Mouse (Mus musculus) stomach, embryonic 14.5 days (tissue): ENCODE data around the gene Camp. TPM values are rescaled to one million over a fixed set of nuclear protein-coding genes. Genes with fewer than 3 reads are reported as not detected.

Source experiments
- ATAC-seq: fragments of 200-750 bp; cut with Nextera tagmentation; 2 replicates; pipeline ENCODE4 v1.8.0; 2017; ENCODE audit warnings: low read depth, moderate TSS enrichment; ENCODE audit not compliant: insufficient number of reproducible peaks, insufficient read depth, low FRiP score
- H3K27ac ChIP-seq: fragments of 300-500 bp; sonication (generic); 2 replicates; pipeline ENCODE4 v1.5.1; 2014; ENCODE audit warnings: mild to moderate bottlenecking, low read length, moderate library complexity, mixed read lengths
- H3K27me3 ChIP-seq: fragments of 300-500 bp; sonication (generic); 2 replicates; pipeline ENCODE4 v1.6.1; 2014; ENCODE audit warnings: low read length, control low read depth, mixed read lengths; ENCODE audit not compliant: control insufficient read depth, insufficient read depth
- H3K36me3 ChIP-seq: fragments of 300-500 bp; sonication (generic); 2 replicates; pipeline ENCODE4 v1.6.1; 2014; ENCODE audit warnings: mild to moderate bottlenecking, control low read depth, low read length, moderate library complexity, mixed read lengths; ENCODE audit not compliant: control insufficient read depth, insufficient read depth
- H3K4me1 ChIP-seq: fragments of 300-500 bp; sonication (generic); 2 replicates; pipeline ENCODE4 v1.6.1; 2014; ENCODE audit warnings: low read length, control low read depth, mixed read lengths; ENCODE audit not compliant: control insufficient read depth, insufficient read depth
- H3K4me2 ChIP-seq: fragments of 300-500 bp; sonication (generic); replicated peaks from 2 replicates; pipeline ENCODE4 v1.6.1; 2014; ENCODE audit warnings: low read depth, low read length, control low read depth
- H3K4me3 ChIP-seq: fragments of 300-500 bp; sonication (generic); 2 replicates; pipeline ENCODE4 v1.5.1; 2014; ENCODE audit warnings: low read depth, low read length, control low read depth
- H3K9ac ChIP-seq: fragments of 300-500 bp; sonication (generic); replicated peaks from 2 replicates; pipeline ENCODE4 v1.6.1; 2014; ENCODE audit warnings: low read depth, mild to moderate bottlenecking, control low read depth, low read length, moderate library complexity, mixed read lengths
- H3K9me3 ChIP-seq: fragments of 300-500 bp; sonication (generic); 2 replicates; pipeline ENCODE4 v1.6.1; 2016; ENCODE audit warnings: low read depth, low read length, control low read depth; ENCODE audit not compliant: control insufficient read depth
- WGBS: fragments of 180-500 bp; shearing (Covaris S2); extraction: QIAGEN DNeasy Blood & Tissue Kit; methylation state at CpG from one replicate; pipeline ENCODE4 v1.1.7; 2014; 5-methylcytosine and 5-hydroxymethylcytosine counted together
- polyA plus RNA-seq: library from polyadenylated mRNA; unstranded; fragments of >200 nt; fragmentation: Nextera tagmentation; extraction: Ambion mirVana; gene quantifications from 2 replicates; pipeline ENCODE4 v1.2.1, GENCODE M21; 2014

Camp gene
- polyA plus RNA-seq = 7.5 and 7.8 TPM in 2 replicates

DNA sequence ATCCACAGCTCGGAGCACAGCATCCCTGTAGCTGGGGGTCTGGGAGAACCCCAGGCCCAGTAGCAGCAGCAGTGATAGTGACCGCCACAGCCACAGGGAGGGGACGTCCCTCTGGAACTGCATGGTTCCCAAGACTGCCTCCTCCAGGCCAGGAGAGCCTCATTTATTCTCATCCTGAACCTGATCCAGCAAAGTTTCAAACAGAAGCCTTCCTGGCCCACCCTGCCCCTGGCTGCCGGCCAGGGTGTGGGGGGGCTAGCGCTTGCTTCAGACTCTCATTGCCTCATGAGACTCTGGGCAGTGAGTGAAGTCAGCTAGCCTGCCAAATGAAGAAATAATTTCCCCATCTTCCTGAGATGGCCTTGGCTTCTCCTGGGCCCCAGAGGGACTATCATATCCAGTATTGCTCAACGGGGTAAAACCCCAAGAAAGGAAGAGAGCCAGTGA, at the start of gene Camp:
Gene Camp, minus strand, starts transcription at position 306 of the 447 bp plus-strand sequence.
- H3K36me3 ChIP-seq = no peaks in the 10 kb centered on the region
- no peak within 1 kb of the TSS for H3K4me3 ChIP-seq
- H3K4me1 ChIP-seq = no peaks in the 10 kb centered on the region
- no peaks in the 10 kb centered on the region for H3K27me3 ChIP-seq
- H3K9me3 ChIP-seq = no peaks in the 10 kb centered on the region
- WGBS = 59% methylated on average over 6 of the region's 6 CpGs
- H3K9ac ChIP-seq = no peak within 1 kb of the TSS
- no peak within 1 kb of the TSS for H3K4me2 ChIP-seq
- ATAC-seq = no peak
- H3K27ac ChIP-seq = no peak within 1 kb of the TSS

DNA sequence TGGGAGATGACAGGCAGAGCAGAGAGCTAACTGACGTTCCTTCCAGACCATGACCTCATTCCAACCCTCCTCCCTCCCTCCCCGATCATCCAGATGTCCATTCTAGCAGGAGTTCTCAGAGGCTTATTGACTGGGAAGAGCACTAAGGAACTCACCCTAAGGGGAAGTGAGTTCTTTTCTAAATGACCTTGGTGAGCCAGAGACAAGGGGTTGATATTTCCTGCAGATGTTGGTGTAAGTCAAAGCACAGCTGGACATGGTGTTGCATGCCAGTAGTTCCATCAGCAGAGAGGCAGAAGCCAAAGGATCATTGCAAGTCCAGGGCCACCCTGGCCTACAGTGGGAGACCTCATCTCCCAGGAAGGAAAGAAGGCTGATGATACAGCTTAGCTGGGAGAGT, 48.6 kb upstream of the Camp start:
- Histone ChIP-seq H3K4me3 (no peak overlapping the region), H3K9ac (no peak overlapping the region), H3K4me1 (peaks cover 3% of the 10 kb centered on the region; the same call in 1 of the 2 replicates), H3K4me2 (no peak overlapping the region), H3K27ac (no peak overlapping the region), H3K27me3 (no peaks in the 10 kb centered on the region), H3K9me3 (no peaks in the 10 kb centered on the region), H3K36me3 (peaks cover 21% of the 10 kb centered on the region)
- 45% methylated on average over 2 of the region's 2 CpGs for WGBS
- ATAC-seq = no peak

DNA sequence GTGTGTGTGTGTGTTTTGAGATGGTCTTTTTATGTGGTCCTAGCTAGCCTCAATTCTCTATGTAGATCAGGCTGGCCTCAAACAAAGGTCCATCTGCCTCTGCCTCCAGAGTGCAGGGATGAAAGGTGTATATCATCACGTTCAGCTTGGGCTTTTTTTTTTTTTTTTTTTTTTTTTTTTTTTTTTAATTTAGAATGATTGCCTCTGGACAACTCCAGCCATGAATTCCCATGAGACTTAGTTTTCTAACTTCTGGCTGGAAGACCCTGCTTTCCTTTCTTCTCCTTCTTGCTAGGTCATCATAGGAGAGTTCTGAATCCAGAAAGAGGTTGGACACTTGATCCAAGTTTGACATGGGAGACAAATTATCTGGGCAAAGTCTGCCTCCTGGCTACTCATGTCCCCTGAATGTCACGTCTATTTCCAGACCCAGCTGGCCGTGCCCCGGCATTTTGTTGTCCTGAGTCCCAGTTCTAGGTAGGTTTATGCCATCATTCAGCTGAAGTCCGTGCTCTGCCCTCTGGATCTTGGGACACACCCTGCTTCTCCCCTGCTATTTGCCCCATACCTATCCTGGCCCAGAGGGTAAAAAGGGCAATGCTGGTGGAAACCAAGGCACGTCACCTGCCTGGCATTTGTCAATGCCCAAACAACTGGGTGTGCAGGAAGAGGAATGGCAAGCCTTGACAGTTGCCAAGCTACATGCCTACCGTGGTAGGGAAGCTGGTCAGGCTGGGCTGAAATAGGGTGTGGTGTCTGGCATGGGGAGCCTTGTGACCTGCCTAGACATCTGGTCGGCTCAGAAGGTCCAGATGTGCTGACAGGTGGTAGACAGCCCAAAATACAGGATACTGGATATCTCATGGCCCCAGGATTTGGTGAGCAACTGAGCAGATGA, 47.1 kb upstream of the Camp start:
- no peak overlapping the region for H3K4me3 ChIP-seq
- no peak for ATAC-seq
- H3K36me3 ChIP-seq = peaks cover 36% of the 10 kb centered on the region
- peaks cover 3% of the 10 kb centered on the region; the same call in 1 of the 2 replicates for H3K4me1 ChIP-seq
- no peak overlapping the region for H3K9ac ChIP-seq
- H3K9me3 ChIP-seq = no peaks in the 10 kb centered on the region
- H3K27ac ChIP-seq = no peak overlapping the region
- WGBS = 75% methylated on average over 8 of the region's 8 CpGs
- no peak overlapping the region for H3K4me2 ChIP-seq
- no peaks in the 10 kb centered on the region for H3K27me3 ChIP-seq

DNA sequence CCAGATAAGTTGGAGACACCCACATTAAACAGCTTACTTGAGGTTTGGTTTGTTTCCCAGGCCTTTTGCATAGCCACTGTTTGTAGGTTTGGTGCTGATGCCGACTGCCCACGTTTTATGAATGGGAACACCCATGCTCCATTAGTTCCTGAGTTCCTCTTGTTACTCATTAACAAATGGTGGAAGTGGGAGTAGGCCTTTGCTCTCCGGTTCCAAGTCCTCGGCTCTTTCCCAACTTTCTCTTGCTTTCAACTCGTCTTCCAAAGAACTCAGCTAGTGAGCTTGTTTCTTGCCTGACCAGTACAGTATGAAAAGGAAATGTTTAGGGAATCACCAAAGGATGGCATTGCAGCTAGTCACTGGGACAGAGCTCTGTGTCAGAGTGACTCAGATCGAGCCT, 46.2 kb upstream of the Camp start:
- Histone ChIP-seq H3K4me2 (no peak overlapping the region), H3K9ac (no peak overlapping the region), H3K36me3 (peaks cover 45% of the 10 kb centered on the region), H3K27ac (no peak overlapping the region), H3K9me3 (no peaks in the 10 kb centered on the region), H3K4me3 (no peak overlapping the region), H3K27me3 (no peaks in the 10 kb centered on the region), H3K4me1 (peaks cover 3% of the 10 kb centered on the region; the same call in 1 of the 2 replicates)
- 76% methylated on average over 6 of the region's 6 CpGs for WGBS
- ATAC-seq = no peak

DNA sequence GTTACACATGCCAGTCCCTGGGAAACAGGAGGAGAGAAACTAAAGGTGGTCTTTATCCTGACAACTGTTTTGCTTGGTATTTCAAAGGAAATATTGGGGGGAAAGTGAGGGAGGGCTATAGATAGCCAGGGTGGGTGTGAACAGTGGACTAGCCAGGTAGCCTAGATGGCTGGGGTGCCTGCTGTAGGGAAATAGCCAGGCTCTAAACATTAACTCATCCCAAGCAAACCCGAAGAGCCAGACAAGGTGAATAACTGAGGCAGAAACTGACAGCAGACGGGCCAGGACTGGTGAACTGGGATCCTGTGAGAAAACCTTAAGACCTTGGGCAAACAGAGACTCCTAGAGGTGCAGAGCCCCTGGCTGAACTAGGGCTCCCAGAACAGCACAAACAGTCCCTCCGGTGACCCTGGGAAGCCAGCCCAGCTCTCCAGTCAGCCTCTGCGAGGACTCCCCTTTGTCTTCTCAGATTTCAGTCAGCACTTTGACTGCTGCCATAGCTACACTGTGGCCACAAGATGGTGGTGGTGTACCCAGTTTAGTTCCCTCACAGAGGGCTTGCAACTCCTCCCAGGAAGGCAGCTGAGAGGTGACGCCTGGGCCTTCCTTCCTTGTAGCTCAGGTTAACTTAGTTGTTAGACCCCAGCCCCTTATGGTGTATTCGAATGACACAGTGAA, 45.1 kb upstream of the Camp start:
- Histone ChIP-seq H3K27ac (peak overlapping the region; percentile 10; the same call in 1 of the 2 replicates), H3K9me3 (no peaks in the 10 kb centered on the region), H3K36me3 (peaks cover 55% of the 10 kb centered on the region), H3K27me3 (no peaks in the 10 kb centered on the region), H3K4me1 (peaks cover 1% of the 10 kb centered on the region; the same call in 1 of the 2 replicates), H3K4me2 (no peak overlapping the region), H3K4me3 (no peak overlapping the region), H3K9ac (no peak overlapping the region)
- ATAC-seq = peak; percentile 73
- 19% methylated on average over 6 of the region's 6 CpGs for WGBS

DNA sequence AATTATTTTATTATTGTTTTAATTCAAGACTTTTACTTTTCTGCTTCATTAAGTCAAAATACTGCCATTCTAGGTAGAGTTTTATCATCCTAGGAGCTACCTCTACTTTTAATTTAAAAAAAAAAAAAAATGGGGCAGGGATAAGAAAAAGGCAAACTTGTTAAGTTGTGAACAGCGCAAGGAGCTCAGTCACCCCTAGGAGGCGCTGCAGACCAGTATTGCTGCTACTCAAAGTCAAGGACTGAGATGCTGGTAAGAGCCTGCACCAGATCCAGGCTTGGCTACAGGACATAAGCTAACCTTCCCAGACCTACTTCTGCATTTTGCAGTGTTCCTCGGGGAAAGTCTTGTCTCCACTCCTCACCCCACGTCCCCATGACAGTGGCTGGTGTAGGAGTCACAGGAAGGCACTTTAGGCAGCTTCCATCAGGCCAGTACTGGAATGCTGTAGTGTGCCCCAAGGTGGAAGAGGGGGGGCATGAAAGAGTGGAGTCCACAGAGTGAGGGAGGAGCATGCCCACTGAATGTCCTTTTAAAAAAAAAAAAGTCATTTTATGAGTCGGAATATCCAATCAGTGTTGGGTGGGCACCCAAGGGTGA, 43.3 kb upstream of the Camp start:
- H3K4me1 ChIP-seq = no peaks in the 10 kb centered on the region; the same call in 1 of the 2 replicates
- no peak overlapping the region for H3K9ac ChIP-seq
- H3K27ac ChIP-seq = no peak overlapping the region
- H3K4me3 ChIP-seq = no peak overlapping the region
- no peak for ATAC-seq
- H3K36me3 ChIP-seq = peaks cover 73% of the 10 kb centered on the region
- no peak overlapping the region for H3K4me2 ChIP-seq
- H3K27me3 ChIP-seq = no peaks in the 10 kb centered on the region
- 56% methylated on average over 5 of the region's 5 CpGs for WGBS
- H3K9me3 ChIP-seq = no peaks in the 10 kb centered on the region

DNA sequence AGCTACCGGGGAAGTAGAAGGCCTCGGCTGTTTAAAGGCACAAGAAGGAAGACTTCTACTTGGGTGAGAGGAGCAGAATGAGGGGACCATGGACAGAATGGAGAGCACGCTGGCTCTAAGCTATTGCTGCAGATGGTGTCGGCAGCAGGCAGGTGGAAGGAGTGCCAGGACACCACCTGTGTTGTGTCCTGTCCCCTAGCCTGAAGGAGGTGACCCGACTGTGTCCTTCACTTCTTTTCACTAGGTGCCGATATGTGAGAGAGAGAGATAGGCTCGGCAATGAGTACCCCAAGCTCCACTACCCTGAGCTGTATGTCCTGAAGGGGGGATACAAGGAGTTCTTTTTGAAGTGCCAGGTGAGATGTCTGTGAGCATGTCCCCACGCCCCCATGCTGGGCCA, 42.1 kb upstream of the Camp start:
- ATAC-seq = no peak

DNA sequence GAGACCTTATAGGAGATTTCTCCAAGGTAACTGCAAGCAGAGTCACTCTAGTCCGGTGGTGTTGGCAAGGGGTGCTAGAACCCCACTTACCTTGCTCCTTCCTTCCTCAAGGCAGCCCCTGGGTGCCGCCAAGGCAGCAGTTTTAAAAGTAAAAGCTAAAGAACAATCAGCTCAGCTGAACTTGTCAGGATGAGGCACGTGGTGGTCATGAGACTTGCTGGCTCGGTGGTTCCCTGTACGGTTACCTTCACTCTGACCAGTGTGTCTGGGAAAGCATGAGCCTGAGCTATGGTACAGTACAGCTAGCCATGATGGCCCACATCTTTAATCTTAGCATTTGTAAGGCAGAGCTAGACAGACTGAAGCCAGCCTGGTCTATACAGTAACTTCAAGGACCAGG, 37.9 kb upstream of the Camp start:
- H3K27me3 ChIP-seq = no peaks in the 10 kb centered on the region
- no peak overlapping the region for H3K4me3 ChIP-seq
- H3K36me3 ChIP-seq = peaks cover 96% of the 10 kb centered on the region
- no peaks in the 10 kb centered on the region for H3K9me3 ChIP-seq
- no peak overlapping the region for H3K27ac ChIP-seq
- ATAC-seq = no peak
- WGBS = 93% methylated on average over 5 of the region's 5 CpGs
- no peaks in the 10 kb centered on the region for H3K4me1 ChIP-seq
- no peak overlapping the region for H3K9ac ChIP-seq
- H3K4me2 ChIP-seq = no peak overlapping the region

More for the DNA sequence above, 42.1 kb upstream of the Camp start:
- no peak overlapping the region for H3K4me3 ChIP-seq
- H3K9ac ChIP-seq = no peak overlapping the region
- no peaks in the 10 kb centered on the region; the same call in 1 of the 2 replicates for H3K4me1 ChIP-seq
- no peak overlapping the region for H3K27ac ChIP-seq
- peaks cover 82% of the 10 kb centered on the region for H3K36me3 ChIP-seq
- no peaks in the 10 kb centered on the region for H3K27me3 ChIP-seq
- no peaks in the 10 kb centered on the region for H3K9me3 ChIP-seq
- no peak overlapping the region for H3K4me2 ChIP-seq
- 92% methylated on average over 8 of the region's 8 CpGs for WGBS
